Mouse (Mus musculus): Measurements from ENCODE around the gene Ptprf.

DNA sequence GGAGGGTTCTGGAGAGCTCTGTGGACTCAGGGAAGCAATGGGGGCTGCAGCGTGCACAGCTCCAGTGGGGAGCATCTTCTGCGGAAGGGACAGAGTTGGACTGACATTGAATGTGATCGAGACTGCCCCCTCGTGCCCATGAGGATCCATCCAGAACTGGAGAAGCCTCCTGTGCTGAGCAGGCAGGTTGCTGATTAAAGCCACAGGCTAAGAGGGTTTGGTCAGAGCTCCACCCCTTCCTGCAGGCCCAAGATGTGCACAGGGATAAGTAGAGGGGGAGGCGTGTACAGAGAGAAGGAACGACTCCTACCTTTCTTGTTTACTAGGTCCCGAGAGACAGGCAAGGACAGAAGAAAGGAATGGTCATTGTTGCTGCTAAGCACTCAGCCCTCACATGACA, 69.9 kb downstream of the Ptprf start:
- TF ChIP-seq CTCF (IDR thresholded peaks at IDR 0.05; ENCODE audit: borderline replicate concordance, control insufficient read depth, extremely low read depth, insufficient read depth, low read length, poor library complexity) (no peak), POLR2A (IDR thresholded peaks at IDR 0.05; ENCODE audit: control insufficient read depth, extremely low read depth, insufficient read depth, low read length, poor library complexity) (no peak)

Measured in thymus, adult 2 months (tissue).